Mouse (Mus musculus) kidney, postnatal 14 days (tissue): ENCODE results near the gene Elp5.

ENCODE experiments used
- DNase-seq: peaks from one replicate; pipeline ENCODE4 v3.0.0; 2022; ENCODE audit warnings: mixed read lengths

The Elp5 gene

GRCm38 (mm10) chr11:70014880-70015558 is 32.7 kb upstream of the Elp5 start, which contains the start of gene Acadvl:
Gene Acadvl, minus strand, starts transcription at chr11:70015411.
- DNase-seq = peak; percentile 94

- DNase-seq = no peak
These were observed 31.7 kb upstream of the Elp5 start for GRCm38 (mm10) chr11:70014051-70014450.

- DNase-seq = no peak
These were observed 31.1 kb upstream of the Elp5 start for GRCm38 (mm10) chr11:70013408-70013807.

- no peak for DNase-seq
These were observed 30.6 kb upstream of the Elp5 start for GRCm38 (mm10) chr11:70012931-70013330.

GRCm38 (mm10) chr11:70010961-70011360 is 28.6 kb upstream of the Elp5 start:
- DNase-seq = no peak

- no peak for DNase-seq
These were observed 28.2 kb upstream of the Elp5 start for GRCm38 (mm10) chr11:70010548-70010947.

- DNase-seq = no peak
These were observed 27.7 kb upstream of the Elp5 start for GRCm38 (mm10) chr11:70010033-70010432.

- DNase-seq = no peak
These were observed 23.2 kb upstream of the Elp5 start for GRCm38 (mm10) chr11:70005521-70005920.

GRCm38 (mm10) chr11:70002471-70002870 is 20.2 kb upstream of the Elp5 start:
- DNase-seq = no peak

GRCm38 (mm10) chr11:70001865-70002264 is 19.5 kb upstream of the Elp5 start:
- DNase-seq = peak; percentile 50

GRCm38 (mm10) chr11:70001159-70001558 is 18.8 kb upstream of the Elp5 start:
- DNase-seq = no peak

GRCm38 (mm10) chr11:70000396-70000898 is 18.1 kb upstream of the Elp5 start, which contains the start of gene Dvl2:
Gene Dvl2, plus strand, starts transcription at chr11:70000595.
- DNase-seq = peak; percentile 95

- DNase-seq = no peak
These were observed 17.3 kb upstream of the Elp5 start for GRCm38 (mm10) chr11:69999666-70000065.

- no peak for DNase-seq
These were observed 16.5 kb upstream of the Elp5 start for GRCm38 (mm10) chr11:69998567-69999491.

- peak; percentile 95 for DNase-seq
These were observed 14.8 kb upstream of the Elp5 start for GRCm38 (mm10) chr11:69997070-69997509.

GRCm38 (mm10) chr11:69996161-69997061 is 14.1 kb upstream of the Elp5 start:
- DNase-seq = peak; percentile 38

GRCm38 (mm10) chr11:69995391-69995960 is 13.2 kb upstream of the Elp5 start, which contains the start of gene Phf23:
Gene Phf23, plus strand, starts transcription at chr11:69995777.
- DNase-seq = peak; percentile 98

GRCm38 (mm10) chr11:69994401-69995090 is 12.2 kb upstream of the Elp5 start:
- DNase-seq = no peak

GRCm38 (mm10) chr11:69992932-69993331 is 10.6 kb upstream of the Elp5 start:
- no peak for DNase-seq

GRCm38 (mm10) chr11:69992396-69992795 is 10.1 kb upstream of the Elp5 start:
- peak; percentile 44 for DNase-seq

- DNase-seq = no peak
These were observed 9.4 kb upstream of the Elp5 start for GRCm38 (mm10) chr11:69991711-69992110.
